Mouse (Mus musculus): ENCODE results near the gene Col4a1. TPM values are rescaled to one million over a fixed set of nuclear protein-coding genes. Genes with fewer than 3 reads are reported as not detected.

Col4a1 gene
- polyA plus RNA-seq, 1 experiment from 2014 or later, result 103 TPM

DNA sequence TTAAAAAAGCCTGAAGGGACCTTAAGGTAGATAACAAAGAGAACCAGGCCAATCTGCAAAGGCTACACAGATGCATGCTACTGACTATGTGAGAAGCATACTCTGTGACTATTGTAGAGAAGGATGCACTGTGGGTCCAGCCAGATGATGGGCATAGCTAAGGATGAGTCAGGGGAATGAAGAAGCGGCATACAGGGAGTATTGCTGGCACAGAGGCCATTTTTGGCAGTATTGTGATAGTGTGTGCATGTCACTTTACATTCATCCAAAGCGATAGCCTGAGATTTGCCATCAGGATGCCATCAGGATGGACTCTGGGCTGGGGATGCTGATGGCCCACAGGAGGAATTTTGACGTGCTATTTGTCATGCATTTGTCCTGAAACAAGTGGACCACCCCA lies 25.5 kb downstream of the Col4a1 start:
- H3K27ac ChIP-seq (replicated peaks; ENCODE audit: low read depth, low read length), result no peak overlapping the region
- ATAC-seq (ENCODE audit: insufficient number of reproducible peaks, low FRiP score, low TSS enrichment, low read depth) (no peak), DNase-seq (ENCODE audit: low spot score) (no peak)
- H3K4me1 ChIP-seq (ENCODE audit: control insufficient read depth, insufficient read depth, low read length), result peaks cover 2% of the 10 kb centered on the region; the same call in 1 of the 2 replicates
- no peaks in the 10 kb centered on the region for H3K36me3 ChIP-seq (ENCODE audit: control insufficient read depth, insufficient read depth, low read length)
- 73% methylated on average over 3 of the region's 3 CpGs for WGBS
- no peaks in the 10 kb centered on the region for H3K9me3 ChIP-seq (ENCODE audit: control insufficient read depth, low read length)
- H3K9ac ChIP-seq (ENCODE audit: low read length), result no peak overlapping the region
- H3K27me3 ChIP-seq (ENCODE audit: control insufficient read depth, insufficient read depth, low read length), result no peaks in the 10 kb centered on the region
- H3K4me3 ChIP-seq (ENCODE audit: low read depth, low read length), result no peak overlapping the region
- no peak overlapping the region for H3K4me2 ChIP-seq (ENCODE audit: low read depth, severe bottlenecking)

DNA sequence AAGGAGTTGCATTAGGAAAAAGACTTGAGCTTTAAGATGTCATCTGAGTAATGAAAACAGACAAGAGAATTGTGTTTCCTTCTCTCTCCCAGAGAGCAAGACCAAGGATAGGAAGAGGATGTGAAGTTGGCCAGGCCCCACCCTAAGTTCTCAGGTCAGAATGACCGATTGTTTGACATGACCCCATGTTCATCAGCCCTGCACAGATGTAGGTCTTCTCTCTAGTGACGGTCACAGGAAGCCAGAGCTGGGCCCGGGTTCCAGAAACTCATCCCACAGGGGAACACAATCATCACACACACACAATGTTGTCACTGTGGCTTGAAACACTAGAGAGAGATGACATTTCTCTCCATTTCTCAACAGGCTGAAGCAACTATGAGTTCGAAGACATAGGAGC lies 27.2 kb downstream of the Col4a1 start:
- no peak for DNase-seq (ENCODE audit: low spot score)
- H3K9ac ChIP-seq (ENCODE audit: low read length), result no peak overlapping the region
- no peaks in the 10 kb centered on the region for H3K9me3 ChIP-seq (ENCODE audit: control insufficient read depth, low read length)
- no peaks in the 10 kb centered on the region for H3K27me3 ChIP-seq (ENCODE audit: control insufficient read depth, insufficient read depth, low read length)
- no peaks in the 10 kb centered on the region for H3K36me3 ChIP-seq (ENCODE audit: control insufficient read depth, insufficient read depth, low read length)
- peaks cover 2% of the 10 kb centered on the region; the same call in 1 of the 2 replicates for H3K4me1 ChIP-seq (ENCODE audit: control insufficient read depth, insufficient read depth, low read length)
- ATAC-seq (ENCODE audit: insufficient number of reproducible peaks, low FRiP score, low TSS enrichment, low read depth), result no peak
- H3K27ac ChIP-seq (replicated peaks; ENCODE audit: low read depth, low read length), result no peak overlapping the region
- H3K4me3 ChIP-seq (ENCODE audit: low read depth, low read length), result no peak overlapping the region
- WGBS, result 87% methylated on average over 4 of the region's 4 CpGs
- H3K4me2 ChIP-seq (ENCODE audit: low read depth, severe bottlenecking), result no peak overlapping the region

DNA sequence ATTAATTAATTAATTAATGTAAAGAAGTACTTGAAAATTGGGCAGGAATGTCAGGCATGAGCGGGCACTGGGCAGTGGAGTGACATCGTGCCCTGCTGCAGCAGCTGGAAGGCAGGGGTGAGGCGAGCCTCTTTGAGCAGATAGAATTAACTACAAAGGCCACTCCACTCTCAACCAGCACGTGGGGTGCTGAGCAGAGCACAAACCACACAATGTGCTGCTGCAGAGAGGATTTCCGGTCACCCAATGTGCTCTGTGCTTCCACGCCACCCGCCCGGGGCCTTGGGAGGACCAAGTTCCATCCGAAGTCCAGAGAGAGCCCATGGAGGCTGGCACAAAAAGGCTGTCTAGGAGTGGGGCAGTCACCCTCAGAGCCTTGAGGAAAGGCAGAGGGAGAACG lies 29.4 kb downstream of the Col4a1 start:
- Histone ChIP-seq H3K4me1 (ENCODE audit: control insufficient read depth, insufficient read depth, low read length) (peaks cover 13% of the 10 kb centered on the region), H3K27ac (replicated peaks; ENCODE audit: low read depth, low read length) (no peak overlapping the region), H3K27me3 (ENCODE audit: control insufficient read depth, insufficient read depth, low read length) (no peaks in the 10 kb centered on the region), H3K9me3 (ENCODE audit: control insufficient read depth, low read length) (no peaks in the 10 kb centered on the region), H3K36me3 (ENCODE audit: control insufficient read depth, insufficient read depth, low read length) (no peaks in the 10 kb centered on the region), H3K9ac (ENCODE audit: low read length) (no peak overlapping the region), H3K4me2 (ENCODE audit: low read depth, severe bottlenecking) (no peak overlapping the region), H3K4me3 (ENCODE audit: low read depth, low read length) (no peak overlapping the region)
- no peak for ATAC-seq (ENCODE audit: insufficient number of reproducible peaks, low FRiP score, low TSS enrichment, low read depth)
- DNase-seq (ENCODE audit: low spot score), result no peak
- WGBS, result 79% methylated on average over 10 of the region's 10 CpGs

DNA sequence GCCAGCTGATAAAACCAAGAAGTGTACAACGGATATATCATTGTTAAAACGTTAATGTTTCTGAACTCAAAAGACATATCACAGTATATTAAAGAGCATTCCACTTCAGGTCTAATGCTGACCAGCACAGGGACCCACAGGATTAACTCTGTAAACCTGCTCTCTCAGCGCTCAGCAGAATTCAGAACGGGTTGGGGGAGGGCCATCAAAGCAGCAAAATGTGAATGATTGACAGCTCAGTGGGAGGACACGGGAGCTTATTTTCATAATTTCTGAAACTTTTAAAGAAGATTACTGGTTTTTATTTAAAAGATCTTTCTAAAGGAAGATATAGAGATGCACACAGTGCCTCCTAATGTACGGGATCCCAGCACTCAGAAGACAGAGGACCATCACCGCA lies 29.9 kb downstream of the Col4a1 start:
- Histone ChIP-seq H3K9ac (ENCODE audit: low read length) (no peak overlapping the region), H3K4me3 (ENCODE audit: low read depth, low read length) (no peak overlapping the region), H3K9me3 (ENCODE audit: control insufficient read depth, low read length) (no peaks in the 10 kb centered on the region), H3K27ac (replicated peaks; ENCODE audit: low read depth, low read length) (no peak overlapping the region), H3K4me2 (ENCODE audit: low read depth, severe bottlenecking) (no peak overlapping the region), H3K4me1 (ENCODE audit: control insufficient read depth, insufficient read depth, low read length) (peaks cover 17% of the 10 kb centered on the region), H3K27me3 (ENCODE audit: control insufficient read depth, insufficient read depth, low read length) (no peaks in the 10 kb centered on the region), H3K36me3 (ENCODE audit: control insufficient read depth, insufficient read depth, low read length) (no peaks in the 10 kb centered on the region)
- ATAC-seq (ENCODE audit: insufficient number of reproducible peaks, low FRiP score, low TSS enrichment, low read depth), result no peak
- 89% methylated on average over 7 of the region's 7 CpGs for WGBS
- DNase-seq (ENCODE audit: low spot score), result no peak

DNA sequence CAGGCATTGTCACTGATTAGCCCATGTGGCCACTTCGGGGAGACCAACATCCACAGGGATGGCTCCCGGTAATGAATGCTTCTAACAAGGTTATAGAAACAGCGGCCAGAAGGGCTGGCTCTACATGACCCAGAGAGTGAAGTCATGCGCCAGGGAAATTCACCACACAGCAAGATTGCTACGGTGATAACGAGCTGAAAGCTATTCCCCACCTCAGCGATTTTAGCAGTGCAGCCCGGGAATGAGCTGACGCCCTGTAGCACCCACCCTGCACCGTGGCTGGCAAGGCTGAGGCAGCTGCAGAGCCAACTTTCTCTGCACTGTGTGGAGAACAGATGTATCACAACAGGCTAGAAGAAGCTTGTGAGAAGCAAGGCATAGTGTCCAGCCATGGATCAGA lies 30.5 kb downstream of the Col4a1 start:
- Histone ChIP-seq H3K36me3 (ENCODE audit: control insufficient read depth, insufficient read depth, low read length) (no peaks in the 10 kb centered on the region), H3K4me3 (ENCODE audit: low read depth, low read length) (no peak overlapping the region), H3K4me1 (ENCODE audit: control insufficient read depth, insufficient read depth, low read length) (peaks cover 17% of the 10 kb centered on the region), H3K4me2 (ENCODE audit: low read depth, severe bottlenecking) (no peak overlapping the region), H3K9ac (ENCODE audit: low read length) (no peak overlapping the region), H3K27me3 (ENCODE audit: control insufficient read depth, insufficient read depth, low read length) (no peaks in the 10 kb centered on the region), H3K9me3 (ENCODE audit: control insufficient read depth, low read length) (no peaks in the 10 kb centered on the region), H3K27ac (replicated peaks; ENCODE audit: low read depth, low read length) (no peak overlapping the region)
- WGBS, result 79% methylated on average over 10 of the region's 10 CpGs
- no peak for ATAC-seq (ENCODE audit: insufficient number of reproducible peaks, low FRiP score, low TSS enrichment, low read depth)
- DNase-seq (ENCODE audit: low spot score), result no peak

DNA sequence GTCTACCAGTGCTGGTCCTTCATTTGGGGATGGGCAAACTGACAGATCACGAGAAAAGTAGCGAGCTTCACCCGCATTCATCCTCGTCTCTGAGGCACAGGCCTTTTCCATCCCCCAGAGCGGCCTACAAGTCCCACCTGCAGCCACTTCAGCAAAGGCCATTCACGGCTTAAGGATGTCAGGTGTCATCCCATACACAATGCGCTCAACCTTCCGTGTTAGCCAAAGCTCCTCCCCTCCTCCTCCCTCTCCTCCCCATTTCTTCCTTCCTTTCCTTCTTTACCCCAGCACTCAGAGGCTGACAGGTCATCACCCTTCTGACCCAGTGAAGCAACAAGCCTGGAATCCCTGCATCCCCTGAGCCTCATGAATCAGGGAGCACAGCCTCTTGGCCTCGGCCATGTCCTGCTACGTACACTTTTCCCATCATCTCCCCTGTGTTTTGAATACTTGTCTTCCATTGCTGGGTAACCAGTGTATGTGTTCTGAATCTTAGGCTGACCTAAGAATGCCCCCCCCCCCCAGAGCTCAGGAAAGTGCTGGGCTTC lies 31.8 kb downstream of the Col4a1 start:
- Histone ChIP-seq H3K9ac (ENCODE audit: low read length) (no peak overlapping the region), H3K27ac (replicated peaks; ENCODE audit: low read depth, low read length) (no peak overlapping the region), H3K4me2 (ENCODE audit: low read depth, severe bottlenecking) (no peak overlapping the region), H3K9me3 (ENCODE audit: control insufficient read depth, low read length) (no peaks in the 10 kb centered on the region), H3K4me1 (ENCODE audit: control insufficient read depth, insufficient read depth, low read length) (peaks cover 17% of the 10 kb centered on the region), H3K36me3 (ENCODE audit: control insufficient read depth, insufficient read depth, low read length) (no peaks in the 10 kb centered on the region), H3K4me3 (ENCODE audit: low read depth, low read length) (no peak overlapping the region), H3K27me3 (ENCODE audit: control insufficient read depth, insufficient read depth, low read length) (no peaks in the 10 kb centered on the region)
- WGBS, result 86% methylated on average over 10 of the region's 10 CpGs
- no peak for DNase-seq (ENCODE audit: low spot score)
- no peak for ATAC-seq (ENCODE audit: insufficient number of reproducible peaks, low FRiP score, low TSS enrichment, low read depth)

DNA sequence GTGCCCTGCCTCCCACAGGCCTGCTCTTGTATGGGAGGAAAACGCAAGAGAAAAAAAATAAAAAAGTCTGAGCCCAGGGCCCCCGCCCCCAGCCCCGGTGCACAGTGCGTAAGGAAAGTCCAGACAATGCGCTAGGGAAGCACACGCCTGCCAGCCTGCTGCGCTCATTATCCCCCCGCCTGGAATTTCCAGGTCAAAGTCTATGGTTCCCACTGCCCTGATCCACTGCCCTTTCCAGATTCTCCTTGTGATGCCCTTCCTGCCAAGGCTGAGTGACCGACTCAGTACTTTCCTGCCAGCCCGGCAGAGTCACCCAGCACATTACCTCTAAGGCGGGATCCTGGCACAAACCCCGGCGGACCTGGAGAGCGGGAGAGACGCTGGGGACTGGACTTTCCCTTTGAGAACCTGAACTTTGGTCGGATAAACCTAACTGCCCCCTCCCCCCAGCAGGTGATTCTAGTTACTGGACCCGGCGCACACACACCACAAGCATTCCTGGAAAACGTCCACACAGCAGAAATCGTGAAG lies 33.3 kb downstream of the Col4a1 start:
- Histone ChIP-seq H3K9me3 (ENCODE audit: control insufficient read depth, low read length) (no peaks in the 10 kb centered on the region), H3K27ac (replicated peaks; ENCODE audit: low read depth, low read length) (0 out of 2 replicates have a peak overlapping the region, but pooled peaks have one; percentile 26), H3K4me2 (ENCODE audit: low read depth, severe bottlenecking) (no peak overlapping the region), H3K36me3 (ENCODE audit: control insufficient read depth, insufficient read depth, low read length) (no peaks in the 10 kb centered on the region), H3K27me3 (ENCODE audit: control insufficient read depth, insufficient read depth, low read length) (no peaks in the 10 kb centered on the region), H3K4me3 (ENCODE audit: low read depth, low read length) (no peak overlapping the region), H3K4me1 (ENCODE audit: control insufficient read depth, insufficient read depth, low read length) (peaks cover 17% of the 10 kb centered on the region), H3K9ac (ENCODE audit: low read length) (no peak overlapping the region)
- WGBS, result 56% methylated on average over 20 of the region's 20 CpGs
- ATAC-seq (ENCODE audit: insufficient number of reproducible peaks, low FRiP score, low TSS enrichment, low read depth) (0 out of 2 replicates have a peak, but pooled peaks have one; percentile 49), DNase-seq (ENCODE audit: low spot score) (peak; percentile 52)

DNA sequence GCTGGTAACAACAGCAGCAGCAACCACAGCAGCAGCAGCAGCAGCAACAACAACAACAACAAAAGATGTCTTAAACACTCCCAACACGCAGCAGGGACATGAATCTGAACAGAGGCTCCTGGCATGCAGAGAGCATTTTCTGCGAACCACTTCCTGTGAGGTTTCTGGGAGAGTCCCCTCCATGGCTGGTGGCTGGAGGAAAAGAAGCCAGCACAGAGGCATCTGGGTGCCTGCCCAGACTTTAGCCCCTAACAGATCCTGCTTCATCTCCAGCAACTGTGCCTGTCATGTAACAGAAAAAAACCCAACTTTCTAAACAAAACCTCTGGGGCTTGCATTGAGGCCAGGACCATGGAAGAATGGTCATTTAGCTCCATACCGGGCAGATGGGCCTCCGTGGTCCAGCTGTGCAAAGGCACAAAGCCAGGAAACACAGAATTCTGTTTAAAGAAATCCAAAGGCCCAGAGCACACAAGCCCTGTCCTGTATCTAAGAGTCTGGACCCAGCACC lies 34.5 kb downstream of the Col4a1 start:
- DNase-seq (ENCODE audit: low spot score) (no peak), ATAC-seq (ENCODE audit: insufficient number of reproducible peaks, low FRiP score, low TSS enrichment, low read depth) (no peak)
- Histone ChIP-seq H3K27ac (replicated peaks; ENCODE audit: low read depth, low read length) (no peak overlapping the region), H3K9ac (ENCODE audit: low read length) (no peak overlapping the region), H3K4me3 (ENCODE audit: low read depth, low read length) (no peak overlapping the region), H3K27me3 (ENCODE audit: control insufficient read depth, insufficient read depth, low read length) (no peaks in the 10 kb centered on the region), H3K9me3 (ENCODE audit: control insufficient read depth, low read length) (no peaks in the 10 kb centered on the region), H3K4me1 (ENCODE audit: control insufficient read depth, insufficient read depth, low read length) (peaks cover 19% of the 10 kb centered on the region), H3K36me3 (ENCODE audit: control insufficient read depth, insufficient read depth, low read length) (no peaks in the 10 kb centered on the region), H3K4me2 (ENCODE audit: low read depth, severe bottlenecking) (no peak overlapping the region)
- 72% methylated on average over 4 of the region's 4 CpGs for WGBS

Measured in limb, embryonic 11.5 days (tissue).